Mouse (Mus musculus) embryonic facial prominence, embryonic 14.5 days (tissue): ENCODE results near the gene Npas2. TPM values are rescaled to one million over a fixed set of nuclear protein-coding genes. Genes with fewer than 3 reads are reported as not detected.

Source experiments
- ATAC-seq: fragments of 200-750 bp; cut with Nextera tagmentation; 2 replicates; pipeline ENCODE4 v1.8.0; 2017; ENCODE audit warnings: low read depth, moderate number of reproducible peaks, moderate TSS enrichment
- DNase-seq: peaks from one replicate; pipeline ENCODE4 v3.0.0-alpha.2; 2015; ENCODE audit warnings: low spot score
- H3K27ac ChIP-seq: fragments of 300-500 bp; sonication (generic); replicated peaks from 2 replicates; pipeline ENCODE4 v1.5.1; 2014; ENCODE audit warnings: low read depth, mild to moderate bottlenecking, low read length, moderate library complexity
- H3K27me3 ChIP-seq: fragments of 300-500 bp; sonication (generic); replicated peaks from 2 replicates; pipeline ENCODE4 v1.6.1; 2014; ENCODE audit warnings: low read length; ENCODE audit not compliant: control insufficient read depth, insufficient read depth
- H3K36me3 ChIP-seq: fragments of 300-500 bp; sonication (generic); 2 replicates; pipeline ENCODE4 v1.6.1; 2014; ENCODE audit warnings: low read length, mixed read lengths; ENCODE audit not compliant: control insufficient read depth, insufficient read depth
- H3K4me1 ChIP-seq: fragments of 300-500 bp; sonication (generic); 2 replicates; pipeline ENCODE4 v1.6.1; 2014; ENCODE audit warnings: antibody characterized with exemption, low read length; ENCODE audit not compliant: control insufficient read depth, insufficient read depth
- H3K4me2 ChIP-seq: fragments of 300-500 bp; sonication (generic); 2 replicates; pipeline ENCODE4 v1.6.1; 2014; ENCODE audit warnings: low read depth, mild to moderate bottlenecking, low read length, moderate library complexity, mixed read lengths
- H3K4me3 ChIP-seq: fragments of 300-500 bp; sonication (generic); 2 replicates; pipeline ENCODE4 v1.5.1; 2014; ENCODE audit warnings: low read depth, mild to moderate bottlenecking, low read length
- H3K9ac ChIP-seq: fragments of 300-500 bp; sonication (generic); 2 replicates; pipeline ENCODE4 v1.6.1; 2014; ENCODE audit warnings: low read depth, mild to moderate bottlenecking, low read length, moderate library complexity, mixed read lengths
- H3K9me3 ChIP-seq: fragments of 300-500 bp; sonication (generic); 2 replicates; pipeline ENCODE4 v1.6.1; 2016; ENCODE audit warnings: low read length; ENCODE audit not compliant: control insufficient read depth
- WGBS: fragments of 180-500 bp; shearing (Covaris S2); extraction: QIAGEN DNeasy Blood & Tissue Kit; methylation state at CpG from one replicate; pipeline ENCODE4 v1.1.7; 2014; 5-methylcytosine and 5-hydroxymethylcytosine counted together
- polyA plus RNA-seq: library from polyadenylated mRNA; unstranded; fragments of >200 nt; fragmentation: Nextera tagmentation; extraction: Ambion mirVana; gene quantifications from 2 replicates; pipeline ENCODE4 v1.2.1, GENCODE M21; 2014

The Npas2 gene
- polyA plus RNA-seq, 1 experiment from 2014 or later: 2.7 TPM

GRCm38 (mm10) chr1:39398284-39398683 is 204.8 kb downstream of the Npas2 start:
- ATAC-seq: no peak

GRCm38 (mm10) chr1:39399228-39399627 is 205.7 kb downstream of the Npas2 start:
- H3K27ac ChIP-seq: no peak overlapping the region
- H3K9ac ChIP-seq: no peak overlapping the region

More at GRCm38 (mm10) chr1:39398284-39398683, 204.8 kb downstream of the Npas2 start:
- Histone ChIP-seq H3K9ac (no peak overlapping the region), H3K36me3 (no peaks in the 10 kb centered on the region), H3K4me2 (no peak overlapping the region), H3K4me3 (no peak overlapping the region), H3K4me1 (0 out of 2 replicates have a peak, but pooled peaks cover 5% of the 10 kb centered on the region), H3K27me3 (no peaks in the 10 kb centered on the region), H3K27ac (no peak overlapping the region), H3K9me3 (no peaks in the 10 kb centered on the region)
- no peak for DNase-seq
- 87% methylated on average over 6 of the region's 6 CpGs for WGBS

GRCm38 (mm10) chr1:39400173-39400572 is 206.6 kb downstream of the Npas2 start:
- Histone ChIP-seq H3K4me2 (no peak overlapping the region), H3K4me3 (no peak overlapping the region), H3K9me3 (no peaks in the 10 kb centered on the region), H3K4me1 (no peaks in the 10 kb centered on the region), H3K36me3 (no peaks in the 10 kb centered on the region), H3K27ac (no peak overlapping the region), H3K27me3 (no peaks in the 10 kb centered on the region), H3K9ac (no peak overlapping the region)
- DNase-seq (no peak), ATAC-seq (no peak)
- 88% methylated on average over 3 of the region's 3 CpGs for WGBS

More at GRCm38 (mm10) chr1:39399228-39399627, 205.7 kb downstream of the Npas2 start:
- DNase-seq (no peak), ATAC-seq (no peak)
- 65% methylated on average over 4 of the region's 4 CpGs for WGBS
- no peaks in the 10 kb centered on the region for H3K9me3 ChIP-seq
- H3K4me3 ChIP-seq: no peak overlapping the region
- no peaks in the 10 kb centered on the region for H3K36me3 ChIP-seq
- 0 out of 2 replicates have a peak, but pooled peaks cover 2% of the 10 kb centered on the region for H3K4me1 ChIP-seq
- no peak overlapping the region for H3K4me2 ChIP-seq
- H3K27me3 ChIP-seq: no peaks in the 10 kb centered on the region

- Histone ChIP-seq H3K27ac (no peak overlapping the region), H3K4me3 (no peak overlapping the region), H3K36me3 (no peaks in the 10 kb centered on the region), H3K9ac (no peak overlapping the region), H3K9me3 (no peaks in the 10 kb centered on the region), H3K4me2 (no peak overlapping the region), H3K27me3 (no peaks in the 10 kb centered on the region), H3K4me1 (peaks cover 5% of the 10 kb centered on the region; the same call in 1 of the 2 replicates)
- ATAC-seq: no peak
- 77% methylated on average over 4 of the region's 4 CpGs for WGBS
- no peak for DNase-seq
These were observed 213.6 kb downstream of the Npas2 start for GRCm38 (mm10) chr1:39407108-39407507.

GRCm38 (mm10) chr1:39408123-39408522 is 214.6 kb downstream of the Npas2 start:
- no peak overlapping the region for H3K4me2 ChIP-seq
- no peaks in the 10 kb centered on the region for H3K27me3 ChIP-seq
- ATAC-seq (no peak), DNase-seq (no peak)
- H3K9ac ChIP-seq: no peak overlapping the region
- WGBS: 88% methylated on average over 6 of the region's 6 CpGs
- no peaks in the 10 kb centered on the region for H3K36me3 ChIP-seq
- H3K27ac ChIP-seq: no peak overlapping the region
- H3K9me3 ChIP-seq: no peaks in the 10 kb centered on the region
- no peak overlapping the region for H3K4me3 ChIP-seq
- peaks cover 5% of the 10 kb centered on the region; the same call in 1 of the 2 replicates for H3K4me1 ChIP-seq

- Histone ChIP-seq H3K4me1 (peaks cover 5% of the 10 kb centered on the region; the same call in 1 of the 2 replicates), H3K4me3 (no peak overlapping the region), H3K27ac (no peak overlapping the region), H3K9ac (no peak overlapping the region), H3K4me2 (no peak overlapping the region), H3K9me3 (no peaks in the 10 kb centered on the region), H3K27me3 (no peaks in the 10 kb centered on the region), H3K36me3 (no peaks in the 10 kb centered on the region)
- DNase-seq (no peak), ATAC-seq (no peak)
- 72% methylated on average over 7 of the region's 7 CpGs for WGBS
These were observed 215.1 kb downstream of the Npas2 start for GRCm38 (mm10) chr1:39408668-39409067.

GRCm38 (mm10) chr1:39410085-39410821 is 216.7 kb downstream of the Npas2 start:
- Histone ChIP-seq H3K4me3 (no peak overlapping the region), H3K4me2 (no peak overlapping the region), H3K27ac (no peak overlapping the region), H3K9me3 (no peaks in the 10 kb centered on the region), H3K4me1 (peaks cover 5% of the 10 kb centered on the region; the same call in 1 of the 2 replicates), H3K9ac (no peak overlapping the region), H3K36me3 (no peaks in the 10 kb centered on the region), H3K27me3 (no peaks in the 10 kb centered on the region)
- WGBS: 72% methylated on average over 19 of the region's 19 CpGs
- ATAC-seq (peak; percentile 53; the same call in 1 of the 2 replicates), DNase-seq (peak; percentile 21)
